Mouse (Mus musculus) embryonic stem cell, embryonic (primary cell): ENCODE results near the gene Rubcnl.

Experiments
- CTCF ChIA-PET, 4 experiments: fragments of 300-600 bp in 2 of 4; fragments of 350-600 bp in 2 of 4; sonication (Branson Sonifier 250); formaldehyde crosslinking; loops; one replicate each; lab custom pipeline; 2022; ENCODE audit warnings: inconsistent platforms in 2 of 4; lab: Charles Lee
- POLR2A ChIA-PET, 4 experiments: fragments of 300-600 bp in 2 of 4; fragments of 350-600 bp in 2 of 4; sonication (Branson Sonifier 250); formaldehyde crosslinking; loops; one replicate each; lab custom pipeline; 2022; ENCODE audit warnings: antibody characterized with exemption in 4 of 4, inconsistent platforms in 1 of 4; lab: Charles Lee

Gene Rubcnl

GRCm38 (mm10) chr14:75005478-75006199 lies 10.2 kb upstream of the Rubcnl start:
- CTCF ChIA-PET = interaction anchor here in 3 of 4 experiments (0.6 to 2.1 kb wide), 5 partner anchors 10 to 35 kb away, joined by 3 to 9 read pairs (median 4); partner anchors contain the start of gene Rubcnl (in 3 of the 3)
- POLR2A ChIA-PET = no interaction called here

- CTCF ChIA-PET = no interaction called here
- POLR2A ChIA-PET = no interaction called here
Measured at GRCm38 (mm10) chr14:75010346-75010745, 5.5 kb upstream of the Rubcnl start.

GRCm38 (mm10) chr14:75010986-75011655 lies 4.7 kb upstream of the Rubcnl start:
- POLR2A ChIA-PET = interaction anchor here in 1 of 4 experiments (0.7 kb wide), 1 partner anchor 17 kb away, joined by 3 read pairs; no protein-coding TSS in a partner anchor
- CTCF ChIA-PET = interaction anchor here in 1 of 4 experiments (0.6 kb wide), 1 partner anchor 59 kb away, joined by 5 read pairs; no protein-coding TSS in a partner anchor

GRCm38 (mm10) chr14:75016715-75017020 lies 841 bp downstream of the Rubcnl start:
- POLR2A ChIA-PET = interaction anchor here in 2 of 4 experiments (1.3 to 1.4 kb wide), 2 partner anchors 19 to 70 kb away, joined by 4 read pairs; partner anchors contain the start of gene Lrch1 (in 1 of the 2)

GRCm38 (mm10) chr14:75017277-75017676 lies 1.4 kb downstream of the Rubcnl start:
- ChIA-PET CTCF (interaction anchor here in 2 of 4 experiments (0.7 to 1.7 kb wide), 2 partner anchors 18 to 148 kb away, joined by 4 to 8 read pairs; no protein-coding TSS in a partner anchor), POLR2A (interaction anchor here in 1 of 4 experiments (0.6 kb wide), 2 partner anchors 195 to 286 kb away, joined by 3 to 4 read pairs; no protein-coding TSS in a partner anchor)

More at GRCm38 (mm10) chr14:75016715-75017020, 841 bp downstream of the Rubcnl start:
- CTCF ChIA-PET = interaction anchor here in 3 of 4 experiments (1.0 to 1.7 kb wide), 9 partner anchors 10 to 561 kb away, joined by 3 to 9 read pairs (median 4); no protein-coding TSS in a partner anchor

GRCm38 (mm10) chr14:75017877-75018825 lies 2.3 kb downstream of the Rubcnl start:
- POLR2A ChIA-PET = interaction anchor here in 1 of 4 experiments (0.6 kb wide), 2 partner anchors 195 to 286 kb away, joined by 3 to 4 read pairs; no protein-coding TSS in a partner anchor
- CTCF ChIA-PET = no interaction called here

GRCm38 (mm10) chr14:75018829-75019228 lies 3.0 kb downstream of the Rubcnl start:
- ChIA-PET CTCF (interaction anchor here in 1 of 4 experiments (1.0 kb wide), 1 partner anchor 15 kb away, joined by 3 read pairs; no protein-coding TSS in a partner anchor), POLR2A (no interaction called here)

- POLR2A ChIA-PET = no interaction called here
- CTCF ChIA-PET = no interaction called here
Measured at GRCm38 (mm10) chr14:75020581-75021253, 4.9 kb downstream of the Rubcnl start.

- POLR2A ChIA-PET = no interaction called here
- CTCF ChIA-PET = no interaction called here
Measured at GRCm38 (mm10) chr14:75022522-75022921, 6.7 kb downstream of the Rubcnl start.

GRCm38 (mm10) chr14:75024793-75025710 lies 9.2 kb downstream of the Rubcnl start:
- POLR2A ChIA-PET = interaction anchor here in 1 of 4 experiments (0.8 kb wide), 1 partner anchor 9 kb away, joined by 3 read pairs; the partner anchor contains the start of gene Rubcnl
- CTCF ChIA-PET = no interaction called here

GRCm38 (mm10) chr14:75030764-75031163 lies 14.9 kb downstream of the Rubcnl start:
- CTCF ChIA-PET = no interaction called here
- POLR2A ChIA-PET = no interaction called here

- CTCF ChIA-PET = interaction anchor here in 2 of 4 experiments (0.5 to 1.4 kb wide), 2 partner anchors 16 to 17 kb away, joined by 3 to 4 read pairs; partner anchors contain the start of gene Rubcnl (in 1 of the 2)
- POLR2A ChIA-PET = no interaction called here
Measured at GRCm38 (mm10) chr14:75031999-75032575, 16.3 kb downstream of the Rubcnl start.

GRCm38 (mm10) chr14:75032742-75033141 lies 16.9 kb downstream of the Rubcnl start:
- ChIA-PET CTCF (interaction anchor here in 1 of 4 experiments (1.4 kb wide), 1 partner anchor 16 kb away, joined by 4 read pairs; the partner anchor contains the start of gene Rubcnl), POLR2A (no interaction called here)

GRCm38 (mm10) chr14:75034240-75034639 lies 18.4 kb downstream of the Rubcnl start:
- POLR2A ChIA-PET = interaction anchor here in 1 of 4 experiments (0.7 kb wide), 2 partner anchors 19 to 152 kb away, joined by 3 read pairs; no protein-coding TSS in a partner anchor
- CTCF ChIA-PET = no interaction called here

GRCm38 (mm10) chr14:75035431-75035830 lies 19.6 kb downstream of the Rubcnl start:
- CTCF ChIA-PET = interaction anchor here in 2 of 4 experiments (0.6 to 1.3 kb wide), 7 partner anchors 11 to 1652 kb away, joined by 3 to 5 read pairs (median 3); partner anchors contain the start of gene Rubcnl (in 2 of the 2)
- POLR2A ChIA-PET = interaction anchor here in 2 of 4 experiments (0.5 to 1.4 kb wide), 3 partner anchors 8 to 248 kb away, joined by 3 to 4 read pairs (median 4); partner anchors contain the start of genes Rubcnl (in 1 of the 2) and Zc3h13 (in 1 of the 2)

- POLR2A ChIA-PET = no interaction called here
- CTCF ChIA-PET = no interaction called here
Measured at GRCm38 (mm10) chr14:75045184-75045583, 29.4 kb downstream of the Rubcnl start.
